Mouse (Mus musculus) left cerebral cortex, postnatal 25 days (tissue): ENCODE data around the gene Atp1a3. TPM values are rescaled to one million over a fixed set of nuclear protein-coding genes. Genes with fewer than 3 reads are reported as not detected.

Source experiments
- DNase-seq, 2 experiments: peaks; one replicate each; pipeline ENCODE4 v3.0.0; 2022; ENCODE audit warnings: low spot score in 2 of 2, mixed read lengths in 1 of 2
- intact Hi-C: fragments of 180-260 bp; cut with DNase I; formaldehyde crosslinking; loops from one replicate; pipeline ENCODE4 v1.15.1; 2025
- total RNA-seq, 2 experiments: library from RNA; stranded (reverse); gene quantifications; 2 replicates each; pipeline ENCODE4 v1.2.3; 2021

Atp1a3 gene
- total RNA-seq, 2 experiments from 2014 or later, result 1,972 to 2,046 TPM

DNA sequence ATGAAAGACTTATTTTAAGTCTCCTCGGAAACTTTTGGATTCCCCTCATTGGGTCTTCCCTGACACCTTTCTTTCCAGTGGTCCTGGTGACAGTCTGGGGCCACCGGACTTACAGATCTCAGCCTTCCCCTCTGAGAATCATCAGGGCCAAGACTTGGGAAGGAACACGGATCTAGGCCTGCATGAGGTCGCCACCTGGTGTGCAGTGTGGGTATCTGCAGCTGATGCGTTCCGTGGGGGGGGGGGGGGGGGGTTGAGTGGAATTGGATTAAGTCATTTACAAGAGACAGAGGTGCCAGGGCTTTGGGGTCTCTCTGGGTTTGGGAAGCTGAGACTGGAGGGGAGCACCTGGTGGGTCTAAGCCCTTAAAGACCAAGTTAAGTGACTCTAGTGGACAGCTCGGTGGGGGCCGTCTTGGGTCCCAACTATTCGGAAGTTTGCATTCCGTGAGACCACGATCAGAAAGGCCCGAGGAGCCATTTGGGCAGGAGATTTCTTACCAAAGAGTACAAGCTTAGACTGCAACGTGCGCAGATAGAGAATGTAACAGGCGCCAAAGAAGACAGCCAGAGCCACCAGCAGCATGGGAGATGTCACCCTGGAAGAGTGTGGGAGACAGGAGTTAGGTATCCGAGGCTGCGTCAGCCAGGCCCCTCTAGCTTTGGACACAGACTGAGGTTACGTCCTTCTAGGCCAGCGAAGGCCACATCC lies 34.3 kb downstream of the Atp1a3 start:
- intact Hi-C loops, result loop anchor here (2.0 kb wide), 2 partner anchors 69 to 81 kb away; partner anchors contain the start of gene Arhgef1
- peak in 1 of 2 experiments; percentile 54 for DNase-seq

- intact Hi-C loops, result loop anchor here (2.0 kb wide), 2 partner anchors 68 to 80 kb away; partner anchors contain the start of gene Arhgef1
- no peak for DNase-seq
Measured at GRCm38 (mm10) chr7:24970341-24970740, 35.4 kb downstream of the Atp1a3 start.

DNA sequence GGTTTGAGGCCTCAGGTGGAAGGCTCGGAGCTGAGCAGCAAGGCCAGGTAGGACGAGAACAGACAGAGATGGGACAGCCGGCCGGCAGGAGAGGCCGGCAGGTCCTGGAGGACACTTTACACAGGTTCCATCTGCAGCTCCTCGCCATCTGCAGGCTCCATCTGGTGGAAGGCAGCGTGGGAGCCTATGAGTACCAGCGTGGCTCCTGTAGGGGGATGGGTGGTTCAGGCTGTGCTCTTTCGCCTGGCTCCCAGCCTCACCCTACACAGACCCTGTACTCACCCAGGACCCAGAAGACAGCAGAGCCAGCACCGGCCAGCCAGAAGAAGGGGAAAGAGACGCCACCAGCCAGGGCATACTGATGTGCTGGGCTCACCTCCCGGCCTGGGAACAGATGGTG lies 36.0 kb downstream of the Atp1a3 start:
- peak in 1 of 2 experiments; percentile 72 for DNase-seq
- intact Hi-C loops, result loop anchor here (2.0 to 10.0 kb wide), 4 partner anchors 67 to 375 kb away; partner anchors contain the start of gene Arhgef1

DNA sequence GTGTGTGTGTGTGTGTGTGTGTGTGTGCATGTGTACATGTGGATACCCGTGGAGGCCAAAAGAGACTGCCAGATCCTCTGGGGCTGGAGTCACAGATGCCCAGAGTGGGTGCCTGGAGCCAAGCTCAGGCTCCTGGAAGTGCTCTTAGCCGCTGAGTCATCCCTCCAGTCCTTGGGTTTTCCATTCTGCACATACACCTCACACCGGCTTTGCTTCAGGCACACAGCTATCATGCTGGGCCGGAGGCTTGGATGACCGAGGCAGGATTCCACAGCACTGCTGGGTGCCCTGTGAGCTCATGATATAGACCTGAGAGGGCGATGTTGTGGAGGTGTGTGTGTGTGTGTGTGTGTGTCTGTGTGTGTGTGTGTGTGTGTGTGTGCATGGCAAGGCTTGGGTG lies 37.3 kb downstream of the Atp1a3 start:
- no peak for DNase-seq
- intact Hi-C loops, result loop anchor here (5.0 to 10.0 kb wide), 2 partner anchors 151 to 374 kb away; no protein-coding TSS in a partner anchor

GRCm38 (mm10) chr7:24967966-24968365 lies 37.8 kb downstream of the Atp1a3 start:
- intact Hi-C loops, result loop anchor here (5.0 to 10.0 kb wide), 2 partner anchors 151 to 373 kb away; no protein-coding TSS in a partner anchor
- DNase-seq, result no peak

- intact Hi-C loops, result loop anchor here (5.0 to 10.0 kb wide), 2 partner anchors 148 to 370 kb away; no protein-coding TSS in a partner anchor
Measured at GRCm38 (mm10) chr7:24964897-24965535, 40.7 kb downstream of the Atp1a3 start.

GRCm38 (mm10) chr7:24964288-24964687 lies 41.5 kb downstream of the Atp1a3 start:
- DNase-seq, result no peak
- intact Hi-C loops, result loop anchor here (10.0 kb wide), 1 partner anchor 369 kb away; no protein-coding TSS in a partner anchor

More at GRCm38 (mm10) chr7:24964897-24965535, 40.7 kb downstream of the Atp1a3 start:
- peak; percentile 88 to 89 for DNase-seq

- intact Hi-C loops, result no loop called here
- DNase-seq, result no peak
Measured at GRCm38 (mm10) chr7:24955226-24955625, 50.5 kb downstream of the Atp1a3 start.

- no peak for DNase-seq
- intact Hi-C loops, result loop anchor here (5.0 kb wide), 2 partner anchors 47 to 62 kb away; no protein-coding TSS in a partner anchor
Measured at GRCm38 (mm10) chr7:24954450-24954849, 51.3 kb downstream of the Atp1a3 start.

GRCm38 (mm10) chr7:24953966-24954365 lies 51.8 kb downstream of the Atp1a3 start:
- intact Hi-C loops, result loop anchor here (5.0 kb wide), 2 partner anchors 47 to 62 kb away; no protein-coding TSS in a partner anchor
- DNase-seq, result no peak

DNA sequence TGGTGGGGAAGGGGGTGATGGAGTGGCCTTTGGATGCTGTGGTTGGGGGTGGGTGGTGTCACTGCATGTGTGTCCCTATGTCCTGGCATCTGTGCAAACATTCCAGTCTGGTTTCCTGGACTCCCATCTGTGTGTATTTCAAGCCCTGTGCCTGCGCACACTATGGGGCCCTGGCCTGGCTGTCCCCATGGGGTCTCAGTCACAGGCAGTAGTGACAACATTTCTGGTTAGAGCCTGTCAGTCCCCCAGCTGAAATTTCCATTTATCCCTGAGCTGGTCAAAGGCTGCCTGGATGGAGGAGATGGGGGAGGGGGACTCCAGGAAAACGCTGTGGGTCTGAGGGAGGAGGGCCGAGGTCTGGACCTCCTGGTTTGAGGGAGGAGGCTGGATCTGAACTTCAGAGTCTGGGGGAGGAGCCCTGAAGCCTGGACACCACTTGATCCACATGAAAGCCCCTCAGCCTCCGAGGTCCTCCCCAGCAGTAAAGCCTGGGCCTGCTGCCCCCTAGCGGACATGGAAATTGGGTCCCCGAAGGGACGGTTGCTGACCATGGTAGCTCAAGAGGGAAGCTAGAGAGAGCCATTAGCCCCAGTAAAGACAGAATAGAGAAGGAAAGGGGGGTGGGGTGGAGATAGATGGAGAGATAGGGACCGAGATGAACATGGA lies 55.7 kb downstream of the Atp1a3 start:
- peak; percentile 53 to 54 for DNase-seq
- intact Hi-C loops, result loop anchor here (5.0 kb wide), 2 partner anchors 43 to 58 kb away; no protein-coding TSS in a partner anchor

- no peak for DNase-seq
- intact Hi-C loops, result no loop called here
Measured at GRCm38 (mm10) chr7:24948774-24949173, 57.0 kb downstream of the Atp1a3 start.

DNA sequence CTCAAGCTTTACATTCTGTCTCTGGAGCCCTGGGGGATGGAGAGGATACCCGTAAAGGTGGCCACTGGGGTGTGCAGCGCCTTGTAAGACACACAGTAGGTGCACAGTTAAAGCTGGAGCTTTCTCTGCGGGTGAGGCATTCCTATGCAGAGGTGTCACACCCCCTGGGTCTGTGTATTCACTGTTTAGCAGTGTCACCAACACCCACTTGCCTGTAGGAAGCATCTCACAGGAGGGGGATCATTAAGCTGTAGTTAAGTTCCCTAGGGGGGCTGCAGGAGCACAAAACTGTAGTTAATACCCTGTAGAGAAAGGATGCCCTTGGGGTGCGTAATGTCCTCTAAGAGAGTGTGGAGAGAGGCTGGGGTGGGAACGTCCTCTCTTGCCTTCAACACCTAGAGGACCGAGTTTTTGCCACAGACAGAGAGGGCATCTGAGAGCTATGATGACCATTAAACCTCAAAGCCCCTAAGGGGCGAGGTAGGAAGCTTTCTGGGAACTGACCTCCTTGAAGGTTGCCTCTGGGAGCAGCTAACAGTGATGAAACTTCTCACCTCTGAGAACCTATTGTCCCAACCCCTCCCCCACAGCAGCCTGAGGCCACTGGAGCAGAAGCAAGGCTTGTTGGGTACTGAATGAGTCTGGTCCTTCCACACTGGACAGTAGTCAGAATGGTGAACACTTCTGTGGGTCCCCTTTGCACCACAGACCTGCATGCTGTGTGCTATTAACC lies 58.3 kb downstream of the Atp1a3 start:
- intact Hi-C loops, result no loop called here
- DNase-seq, result no peak

DNA sequence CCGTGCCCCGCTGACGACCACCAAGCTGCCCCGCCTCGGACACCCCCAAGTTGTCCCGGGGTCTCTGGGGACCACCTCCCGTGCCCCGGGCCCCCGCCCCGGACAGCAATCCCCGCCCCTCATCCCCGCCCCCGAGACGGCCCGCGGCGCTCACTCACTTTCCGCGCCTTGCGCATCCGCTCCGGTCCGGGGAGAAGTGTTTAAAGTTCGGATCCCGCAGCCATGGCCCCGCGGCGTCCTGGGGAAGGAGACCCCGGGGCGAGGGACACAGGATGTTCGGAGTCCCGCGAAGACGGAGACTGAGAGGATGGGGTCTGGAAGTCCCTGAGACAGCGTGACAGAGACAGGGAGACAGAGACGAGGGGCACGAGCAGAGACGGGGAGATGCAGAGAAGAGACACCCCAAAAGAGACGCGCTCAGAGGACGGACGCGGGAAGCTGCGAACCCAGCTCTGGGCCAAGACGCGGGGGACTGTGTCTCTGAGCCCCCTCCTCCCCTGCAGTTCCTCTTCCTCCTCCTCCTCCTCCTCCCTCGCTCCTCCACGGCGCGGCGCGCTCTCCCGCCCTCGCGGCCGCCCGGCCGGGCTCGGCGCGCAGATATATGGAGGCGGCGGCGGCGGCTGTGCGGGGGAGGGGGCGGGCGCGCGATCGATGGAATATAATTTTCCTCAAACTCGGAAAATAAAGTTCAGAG lies 61.4 kb downstream of the Atp1a3 start, which contains the start of gene Gm4881:
Gm4881 (minus strand) TSS at position 238 of the 694 bp plus-strand sequence.
- no peak for DNase-seq
- intact Hi-C loops, result no loop called here

- DNase-seq, result no peak
- intact Hi-C loops, result no loop called here
Measured at GRCm38 (mm10) chr7:24943641-24944040, 62.1 kb downstream of the Atp1a3 start.

DNA sequence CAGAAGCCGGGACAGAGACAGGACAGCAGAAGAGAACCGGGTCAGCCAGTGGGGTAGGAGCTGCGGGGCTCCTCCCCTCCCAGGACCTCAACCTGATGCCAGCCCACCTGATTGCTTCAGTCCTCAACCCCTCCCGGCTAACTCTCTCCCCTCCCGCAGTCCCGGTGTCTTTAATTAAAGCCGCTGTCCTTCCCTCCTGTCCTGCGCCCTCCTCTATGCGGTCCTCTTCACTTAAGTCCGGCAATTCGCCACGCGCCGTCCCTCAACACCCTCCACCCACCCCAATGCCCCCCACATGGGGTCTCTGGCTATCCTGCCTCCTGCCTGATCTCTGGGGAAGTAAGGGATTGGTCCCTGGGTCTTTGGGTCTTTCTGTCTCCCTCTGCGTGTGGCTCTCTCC lies 74.1 kb downstream of the Atp1a3 start:
- intact Hi-C loops, result no loop called here
- no peak for DNase-seq

GRCm38 (mm10) chr7:24930475-24930874 lies 75.3 kb downstream of the Atp1a3 start:
- intact Hi-C loops, result no loop called here
- no peak for DNase-seq
